Mouse (Mus musculus): Measurements from ENCODE around the gene Mturn. TPM values are rescaled to one million over a fixed set of nuclear protein-coding genes. Genes with fewer than 3 reads are reported as not detected.

Mturn gene
- polyA plus RNA-seq, 1 experiment from 2014 or later, result 7.0 TPM

Other genes with a start within 250 kb of the Mturn start
- gene Scrn1, start 115.1 kb upstream of the Mturn start, polyA plus RNA-seq (2014; fragmentation: Nextera tagmentation; extraction: Ambion mirVana), result 8.5 and 9.1 TPM in 2 replicates
- gene Plekha8, start 86.5 kb upstream of the Mturn start, polyA plus RNA-seq (2014; fragmentation: Nextera tagmentation; extraction: Ambion mirVana), result 26.5 and 28.8 TPM in 2 replicates
- gene Fkbp14, start 84.3 kb upstream of the Mturn start, polyA plus RNA-seq (2014; fragmentation: Nextera tagmentation; extraction: Ambion mirVana), result 19.2 and 20.4 TPM in 2 replicates
- 2.3 and 3.3 TPM in 2 replicates for gene Znrf2, start 135.3 kb downstream of the Mturn start, polyA plus RNA-seq (2014; fragmentation: Nextera tagmentation; extraction: Ambion mirVana)